Mouse (Mus musculus) cerebellum, adult 2 months (tissue): ENCODE data around the gene Pla2g4d.

Source experiments
- CTCF ChIP-seq: fragments of 200-500 bp; IDR thresholded peaks from 2 replicates; pipeline ENCODE4 v1.5.1; 2011; ENCODE audit warnings: low read depth, mild to moderate bottlenecking, control low read depth, low read length, moderate library complexity, borderline replicate concordance; ENCODE audit not compliant: insufficient read depth
- POLR2A ChIP-seq: fragments of 200-500 bp; IDR thresholded peaks from 2 replicates; pipeline ENCODE4 v1.6.1; 2011; ENCODE audit warnings: low read length, control low read depth, borderline replicate concordance; ENCODE audit not compliant: insufficient read depth

- TF ChIP-seq CTCF: peak; percentile 79
- no peak for TF ChIP-seq POLR2A
Measured at GRCm38 (mm10) chr2:120279961-120280360, 9.0 kb downstream of the Pla2g4d start.
